Mouse (Mus musculus): ENCODE measurements around the gene Bckdha. TPM values are rescaled to one million over a fixed set of nuclear protein-coding genes. Genes with fewer than 3 reads are reported as not detected.

Bckdha gene
- polyA plus RNA-seq, 1 experiment = 81.4 TPM

DNA sequence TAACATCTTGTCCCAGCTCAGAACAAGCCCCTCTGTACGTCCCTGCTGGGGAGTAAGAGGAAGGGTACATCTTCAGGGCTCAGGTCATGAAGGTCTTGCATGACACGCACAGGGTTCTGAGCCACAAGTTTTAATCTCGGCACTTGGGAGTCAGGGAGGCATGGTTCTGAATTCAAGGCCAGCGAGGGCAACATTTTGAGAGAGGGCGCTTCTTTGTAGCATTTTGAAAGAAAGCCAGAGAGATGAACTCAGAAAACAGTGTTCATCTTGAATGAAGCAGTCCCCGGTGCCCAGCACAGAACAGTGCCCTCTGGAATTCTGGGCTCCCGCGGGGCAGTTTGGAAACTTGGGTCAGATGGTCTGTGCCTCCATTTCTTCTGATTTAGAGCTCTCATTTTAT lies 7.6 kb upstream of the Bckdha start:
- TF ChIP-seq CTCF (IDR thresholded peaks at IDR 0.05; ENCODE audit: extremely low read depth, insufficient read depth, insufficient read length, insufficient replicate concordance) = no peak
- no peak for TF ChIP-seq POLR2A (IDR thresholded peaks at IDR 0.05; ENCODE audit: low read depth, low read length)
- Histone ChIP-seq H3K36me3 (ENCODE audit: control insufficient read depth, insufficient read depth, low read length) (peaks cover 45% of the 10 kb centered on the region), H3K27ac (ENCODE audit: insufficient read depth, low read length) (no peak overlapping the region), H3K27me3 (ENCODE audit: control insufficient read depth, insufficient read depth, low read length) (no peaks in the 10 kb centered on the region), H3K4me1 (ENCODE audit: control insufficient read depth, insufficient read depth, insufficient read length) (no peaks in the 10 kb centered on the region), H3K4me3 (ENCODE audit: extremely low read depth, insufficient read depth, insufficient read length) (no peak overlapping the region)
- DNase-seq (ENCODE audit: low read depth in 1 of 2, low spot score in 2 of 2) = no peak
- 93% methylated on average over 8 of the region's 8 CpGs for WGBS

- WGBS = 41% methylated on average over 10 of the region's 10 CpGs
- peaks cover 4% of the 10 kb centered on the region; the same call in 1 of the 2 replicates for H3K4me1 ChIP-seq (ENCODE audit: control insufficient read depth, insufficient read depth, insufficient read length)
- no peak for DNase-seq (ENCODE audit: low read depth in 1 of 2, low spot score in 2 of 2)
- peaks cover 1% of the 10 kb centered on the region; the same call in 1 of the 2 replicates for H3K36me3 ChIP-seq (ENCODE audit: control insufficient read depth, insufficient read depth, low read length)
- no peak overlapping the region for H3K27ac ChIP-seq (ENCODE audit: insufficient read depth, low read length)
- peak overlapping the region; percentile 78 for H3K4me3 ChIP-seq (ENCODE audit: extremely low read depth, insufficient read depth, insufficient read length)
- no peaks in the 10 kb centered on the region for H3K27me3 ChIP-seq (ENCODE audit: control insufficient read depth, insufficient read depth, low read length)
- TF ChIP-seq CTCF (IDR thresholded peaks at IDR 0.05; ENCODE audit: extremely low read depth, insufficient read depth, insufficient read length, insufficient replicate concordance) (no peak), POLR2A (IDR thresholded peaks at IDR 0.05; ENCODE audit: low read depth, low read length) (no peak)
Observed at GRCm38 (mm10) chr7:25657785-25658184, 996 bp downstream of the Bckdha start.

DNA sequence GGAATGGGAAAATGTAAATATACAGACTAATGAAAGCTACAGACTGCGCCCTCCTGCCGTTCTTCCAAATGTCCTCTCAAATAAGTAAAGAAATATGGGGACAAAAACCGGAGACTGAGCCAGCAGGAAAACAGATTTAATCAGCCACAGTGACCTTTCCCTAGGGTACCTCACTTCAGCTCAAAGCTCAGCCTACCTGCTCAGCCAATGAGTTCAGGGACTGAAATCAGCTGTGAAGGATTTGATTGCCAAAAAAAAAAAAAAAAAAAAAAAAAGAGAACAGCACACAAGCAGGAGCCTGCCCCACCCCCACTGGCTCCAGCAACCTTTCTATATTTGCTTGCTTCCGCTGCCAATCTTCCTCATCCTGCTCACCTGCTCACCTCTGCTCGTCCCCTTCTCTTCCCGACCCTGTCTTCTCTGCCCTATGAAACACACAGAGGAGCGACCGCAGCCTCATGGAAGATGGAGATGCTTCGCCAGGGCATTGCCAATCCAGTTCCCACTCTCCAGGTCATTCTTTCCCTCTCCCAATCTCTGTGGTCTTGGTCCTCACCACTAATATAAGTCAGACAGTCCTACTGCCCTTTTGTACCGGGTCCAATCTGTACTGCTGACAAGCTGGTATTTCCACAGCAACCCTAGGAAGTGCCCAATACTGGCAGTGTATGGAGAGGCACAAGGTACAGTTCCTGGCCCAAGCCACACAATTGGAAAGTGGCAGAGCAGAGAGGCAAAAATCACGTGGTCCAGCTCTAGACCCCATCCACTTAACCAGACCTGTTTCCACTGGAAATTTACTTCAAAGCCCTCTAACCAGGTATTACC lies 3.0 kb downstream of the Bckdha start:
- Histone ChIP-seq H3K27me3 (ENCODE audit: control insufficient read depth, insufficient read depth, low read length) (no peaks in the 10 kb centered on the region), H3K4me1 (ENCODE audit: control insufficient read depth, insufficient read depth, insufficient read length) (peaks cover 10% of the 10 kb centered on the region; the same call in 1 of the 2 replicates), H3K36me3 (ENCODE audit: control insufficient read depth, insufficient read depth, low read length) (0 out of 2 replicates have a peak, but pooled peaks cover 1% of the 10 kb centered on the region), H3K27ac (ENCODE audit: insufficient read depth, low read length) (no peak overlapping the region), H3K4me3 (ENCODE audit: extremely low read depth, insufficient read depth, insufficient read length) (no peak overlapping the region)
- 80% methylated on average over 11 of the region's 11 CpGs for WGBS
- TF ChIP-seq POLR2A (IDR thresholded peaks at IDR 0.05; ENCODE audit: low read depth, low read length) (no peak), CTCF (IDR thresholded peaks at IDR 0.05; ENCODE audit: extremely low read depth, insufficient read depth, insufficient read length, insufficient replicate concordance) (no peak)
- DNase-seq (ENCODE audit: low read depth in 1 of 2, low spot score in 2 of 2) = no peak

DNA sequence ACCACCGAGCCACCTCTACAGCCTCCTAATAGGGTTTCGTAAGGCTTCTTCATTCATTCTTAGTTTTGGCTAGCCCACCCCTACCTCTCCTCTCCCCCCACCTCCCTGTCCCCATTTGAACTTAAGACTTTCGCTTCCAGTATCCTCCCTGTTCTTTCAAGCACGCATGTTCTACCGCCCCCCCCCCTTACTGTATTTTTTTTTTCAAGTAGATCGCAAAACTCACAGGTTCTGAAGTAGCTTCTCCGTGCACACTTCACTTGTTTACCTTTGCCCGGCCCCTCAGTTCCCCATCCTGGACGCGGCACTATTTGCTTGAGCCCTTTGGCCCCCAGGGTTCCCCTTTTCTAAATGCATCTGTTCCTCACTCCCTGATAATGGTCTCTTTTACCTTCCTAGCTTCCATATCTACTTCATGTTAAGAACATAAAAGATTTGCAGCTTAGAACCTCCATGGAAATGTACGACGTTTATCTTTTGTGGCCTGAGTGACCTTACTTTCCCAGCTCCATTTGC lies 6.5 kb downstream of the Bckdha start:
- DNase-seq (ENCODE audit: low read depth in 1 of 2, low spot score in 2 of 2) = peak in 1 of 2 experiments; percentile 63
- TF ChIP-seq POLR2A (IDR thresholded peaks at IDR 0.05; ENCODE audit: low read depth, low read length) (no peak), CTCF (IDR thresholded peaks at IDR 0.05; ENCODE audit: extremely low read depth, insufficient read depth, insufficient read length, insufficient replicate concordance) (no peak)
- Histone ChIP-seq H3K36me3 (ENCODE audit: control insufficient read depth, insufficient read depth, low read length) (0 out of 2 replicates have a peak, but pooled peaks cover 1% of the 10 kb centered on the region), H3K4me3 (ENCODE audit: extremely low read depth, insufficient read depth, insufficient read length) (no peak overlapping the region), H3K27me3 (ENCODE audit: control insufficient read depth, insufficient read depth, low read length) (no peaks in the 10 kb centered on the region), H3K4me1 (ENCODE audit: control insufficient read depth, insufficient read depth, insufficient read length) (peaks cover 17% of the 10 kb centered on the region; the same call in 1 of the 2 replicates), H3K27ac (ENCODE audit: insufficient read depth, low read length) (peak overlapping the region; percentile 92)
- 21% methylated on average over 12 of the region's 12 CpGs for WGBS

DNA sequence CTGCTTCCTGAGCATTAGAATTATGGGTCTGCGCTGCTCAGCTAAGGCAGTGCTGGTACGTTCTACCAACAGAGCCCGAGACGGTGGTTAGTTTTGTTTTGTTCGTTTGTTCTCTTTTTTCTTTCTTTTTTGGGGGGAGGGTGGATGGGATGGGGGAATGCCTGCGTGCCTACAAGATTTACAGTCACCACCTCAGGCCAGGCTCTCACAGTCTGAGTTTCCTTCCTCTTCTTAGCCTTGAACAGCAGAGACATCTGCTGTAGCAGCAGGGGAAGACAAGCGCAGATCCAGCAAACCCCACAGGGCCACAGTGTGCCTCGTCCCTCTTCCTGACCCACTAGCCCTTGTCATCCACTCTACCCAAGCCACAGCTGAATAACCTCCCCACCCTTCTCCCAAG lies 7.5 kb downstream of the Bckdha start:
- TF ChIP-seq POLR2A (IDR thresholded peaks at IDR 0.05; ENCODE audit: low read depth, low read length) (no peak; the same call in none of the 2 replicates), CTCF (IDR thresholded peaks at IDR 0.05; ENCODE audit: extremely low read depth, insufficient read depth, insufficient read length, insufficient replicate concordance) (peak; percentile 57; the same call in 1 of the 2 replicates)
- Histone ChIP-seq H3K4me1 (ENCODE audit: control insufficient read depth, insufficient read depth, insufficient read length) (peaks cover 27% of the 10 kb centered on the region; the same call in 1 of the 2 replicates), H3K36me3 (ENCODE audit: control insufficient read depth, insufficient read depth, low read length) (0 out of 2 replicates have a peak, but pooled peaks cover 1% of the 10 kb centered on the region), H3K4me3 (ENCODE audit: extremely low read depth, insufficient read depth, insufficient read length) (no peak overlapping the region), H3K27me3 (ENCODE audit: control insufficient read depth, insufficient read depth, low read length) (no peaks in the 10 kb centered on the region), H3K27ac (ENCODE audit: insufficient read depth, low read length) (peak overlapping the region; percentile 92)
- DNase-seq (ENCODE audit: low read depth in 1 of 2, low spot score in 2 of 2) = peak; percentile 71 to 77
- 12% methylated on average over 8 of the region's 8 CpGs for WGBS

DNA sequence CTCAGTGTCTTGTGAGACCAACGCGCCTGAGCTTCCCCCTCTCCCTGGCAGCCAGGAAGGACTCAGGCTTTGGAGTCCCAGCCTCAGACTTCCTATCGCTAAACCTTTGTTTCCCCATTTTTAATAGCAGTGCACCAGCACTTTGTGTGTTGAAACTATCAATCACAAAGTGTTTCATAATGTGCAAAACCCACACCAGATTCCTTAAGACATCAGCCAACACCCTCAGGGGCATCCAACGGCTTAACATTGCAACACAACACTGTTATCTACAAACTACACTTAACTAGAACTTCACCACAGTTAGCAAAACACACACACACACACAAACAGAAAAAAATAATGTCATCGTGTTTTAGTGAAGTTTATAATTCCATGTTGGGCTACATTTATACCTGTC lies 8.9 kb downstream of the Bckdha start:
- Histone ChIP-seq H3K36me3 (ENCODE audit: control insufficient read depth, insufficient read depth, low read length) (0 out of 2 replicates have a peak, but pooled peaks cover 1% of the 10 kb centered on the region), H3K27ac (ENCODE audit: insufficient read depth, low read length) (peak overlapping the region; percentile 78), H3K27me3 (ENCODE audit: control insufficient read depth, insufficient read depth, low read length) (no peaks in the 10 kb centered on the region), H3K4me3 (ENCODE audit: extremely low read depth, insufficient read depth, insufficient read length) (no peak overlapping the region), H3K4me1 (ENCODE audit: control insufficient read depth, insufficient read depth, insufficient read length) (peaks cover 35% of the 10 kb centered on the region; the same call in 1 of the 2 replicates)
- DNase-seq (ENCODE audit: low read depth in 1 of 2, low spot score in 2 of 2) = no peak
- WGBS = 23% methylated on average over 5 of the region's 5 CpGs
- TF ChIP-seq POLR2A (IDR thresholded peaks at IDR 0.05; ENCODE audit: low read depth, low read length) (no peak), CTCF (IDR thresholded peaks at IDR 0.05; ENCODE audit: extremely low read depth, insufficient read depth, insufficient read length, insufficient replicate concordance) (no peak)

Data from spleen, adult 2 months (tissue).